In genomic region chr7:66349670-66350069, GRCm38 (mm10) we compare ENCODE assay signal across 23 mouse cellular contexts. TPM values are rescaled to one million over a fixed set of nuclear protein-coding genes. Genes with fewer than 3 reads are reported as not detected.
"Had no signal": no experiment of that assay in that cellular context is flagged by ENCODE, and none has a peak within 500 bp of the region (broad histone marks: within the 10 kb centered on the region; RNA-seq: fewer than 3 reads in every experiment).

No protein-coding gene starts in this region.

- H3K27ac ChIP-seq: liver, embryonic 12.5 days; liver, embryonic 14.5 days; lung, embryonic 15.5 days; macrophage; midbrain, embryonic 12.5 days; neural tube, embryonic 12.5 days; stomach, embryonic 15.5 days had no signal

- H3K27me3 ChIP-seq: liver, embryonic 12.5 days; lung, embryonic 15.5 days; megakaryocyte, embryonic 14.5 days; midbrain, embryonic 12.5 days; neural tube, embryonic 12.5 days; stomach, embryonic 15.5 days had no signal

- H3K4me2 ChIP-seq: liver, embryonic 12.5 days; lung, embryonic 15.5 days; midbrain, embryonic 12.5 days; neural tube, embryonic 12.5 days; stomach, embryonic 15.5 days had no signal

- H3K36me3 ChIP-seq: liver, embryonic 12.5 days; lung, embryonic 15.5 days; midbrain, embryonic 12.5 days; neural tube, embryonic 12.5 days; stomach, embryonic 15.5 days had no signal

- H3K4me1 ChIP-seq: liver, embryonic 12.5 days had no signal

- ATAC-seq: liver, embryonic 12.5 days; midbrain, embryonic 16.5 days had no signal

- H3K4me3 ChIP-seq: liver, embryonic 12.5 days; lung, embryonic 15.5 days; megakaryocyte, embryonic 14.5 days; midbrain, embryonic 12.5 days; neural tube, embryonic 12.5 days; stomach, embryonic 15.5 days had no signal

- H3K9ac ChIP-seq: liver, embryonic 12.5 days; liver, embryonic 14.5 days; lung, embryonic 15.5 days; midbrain, embryonic 12.5 days; neural tube, embryonic 12.5 days; stomach, embryonic 15.5 days had no signal

- DNase-seq: lung, adult 2 months; lung, postnatal 14 days; midbrain, embryonic 14.5 days; right cerebral cortex, postnatal 14 days; thymus, adult 18-20 months; thymus, postnatal 14 days; thymus, postnatal 36 days had no signal

- H3K9me3 ChIP-seq: liver, embryonic 12.5 days; lung, embryonic 15.5 days; megakaryocyte, embryonic 14.5 days; midbrain, embryonic 12.5 days; neural tube, embryonic 12.5 days; stomach, embryonic 15.5 days had no signal

RNA-seq across cellular contexts. Expression of gene Gm10974, which starts 16.0 kb away (rescaled TPM):
- total RNA-seq: megakaryocyte progenitor cell, adult 5-6 weeks; monocyte, adult 5-6 weeks; neutrophil, adult 5-6 weeks had no signal
- polyA plus RNA-seq: liver, embryonic 12.5 days; liver, embryonic 14.5 days; liver, embryonic 16.5 days; lung, adult 2 months; lung, embryonic 15.5 days; macrophage; midbrain, embryonic 12.5 days; midbrain, embryonic 14.5 days; midbrain, embryonic 16.5 days; neural tube, embryonic 12.5 days; neural tube, embryonic 14.5 days; spleen, adult 2 months; stomach, embryonic 15.5 days; thymus, postnatal 0 days had no signal
